Mouse (Mus musculus) erythroblast, embryonic 14.5 days (primary cell): ENCODE measurements around the gene Sft2d2. TPM values are rescaled to one million over a fixed set of nuclear protein-coding genes. Genes with fewer than 3 reads are reported as not detected.
A peak's percentile ranks its signal among the peaks of the same experiment; 100 is the strongest.

Experiments used
- H3K27me3 ChIP-seq: 2 replicates; pipeline ENCODE4 v1.6.1; 2012; ENCODE audit warnings: inconsistent platforms; ENCODE audit not compliant: control insufficient read depth
- H3K36me3 ChIP-seq: 2 replicates; pipeline ENCODE4 v1.6.1; 2012; ENCODE audit warnings: mild to moderate bottlenecking, inconsistent platforms; ENCODE audit not compliant: control insufficient read depth
- H3K4me1 ChIP-seq: 2 replicates; pipeline ENCODE4 v1.6.1; 2012; ENCODE audit warnings: inconsistent platforms; ENCODE audit not compliant: control insufficient read depth
- H3K4me3 ChIP-seq: replicated peaks from 2 replicates; pipeline ENCODE3; 2012; ENCODE audit warnings: moderate library complexity, mild to moderate bottlenecking, inconsistent platforms
- H3K9me3 ChIP-seq: 2 replicates; pipeline ENCODE4 v1.6.1; 2012; ENCODE audit warnings: low read length, inconsistent platforms, mixed read lengths; ENCODE audit not compliant: control insufficient read depth
- GATA1 ChIP-seq: IDR thresholded peaks from 2 replicates; pipeline ENCODE4 v1.6.1; 2012; ENCODE audit warnings: low read length, inconsistent platforms, mixed read lengths
- TAL1 ChIP-seq: IDR thresholded peaks from 3 replicates; pipeline ENCODE4 v1.6.1; 2012; ENCODE audit warnings: low read length, inconsistent platforms, mixed read lengths
- polyA plus RNA-seq: library from polyadenylated mRNA; stranded (reverse); fragments of >175 nt; gene quantifications from 2 replicates; pipeline ENCODE4 v1.2.3, GENCODE M21; 2012

The Sft2d2 gene
- polyA plus RNA-seq, 1 experiment, result 0.13 TPM

GRCm38 (mm10) chr1:165203488-165204035 lies 9.3 kb upstream of the Sft2d2 start:
- Histone ChIP-seq H3K36me3 (no peaks in the 10 kb centered on the region), H3K4me3 (no peak overlapping the region), H3K4me1 (peaks cover 3% of the 10 kb centered on the region; the same call in 1 of the 2 replicates), H3K27me3 (peaks cover 3% of the 10 kb centered on the region; the same call in 1 of the 2 replicates), H3K9me3 (no peaks in the 10 kb centered on the region)
- TF ChIP-seq TAL1, result no peak
- no peak for TF ChIP-seq GATA1

- Histone ChIP-seq H3K36me3 (no peaks in the 10 kb centered on the region), H3K4me1 (peaks cover 3% of the 10 kb centered on the region; the same call in 1 of the 2 replicates), H3K27me3 (peaks cover 5% of the 10 kb centered on the region; the same call in 1 of the 2 replicates), H3K4me3 (no peak overlapping the region), H3K9me3 (no peaks in the 10 kb centered on the region)
- no peak for TF ChIP-seq TAL1
- TF ChIP-seq GATA1, result no peak
These were observed 7.3 kb upstream of the Sft2d2 start for GRCm38 (mm10) chr1:165201445-165202012.

- no peak for TF ChIP-seq GATA1
- no peak overlapping the region for H3K4me3 ChIP-seq
- H3K27me3 ChIP-seq, result peaks cover 5% of the 10 kb centered on the region; the same call in 1 of the 2 replicates
- no peaks in the 10 kb centered on the region for H3K36me3 ChIP-seq
- no peaks in the 10 kb centered on the region for H3K9me3 ChIP-seq
- peaks cover 3% of the 10 kb centered on the region; the same call in 1 of the 2 replicates for H3K4me1 ChIP-seq
These were observed 6.5 kb upstream of the Sft2d2 start for GRCm38 (mm10) chr1:165200748-165201147.

GRCm38 (mm10) chr1:165199639-165200038 lies 5.4 kb upstream of the Sft2d2 start:
- Histone ChIP-seq H3K4me1 (peaks cover 13% of the 10 kb centered on the region), H3K4me3 (no peak overlapping the region), H3K27me3 (peaks cover 5% of the 10 kb centered on the region; the same call in 1 of the 2 replicates), H3K36me3 (no peaks in the 10 kb centered on the region), H3K9me3 (no peaks in the 10 kb centered on the region)
- TF ChIP-seq GATA1 (no peak), TAL1 (no peak)

- Histone ChIP-seq H3K27me3 (peaks cover 5% of the 10 kb centered on the region; the same call in 1 of the 2 replicates), H3K4me3 (no peak overlapping the region), H3K4me1 (peaks cover 19% of the 10 kb centered on the region), H3K9me3 (no peaks in the 10 kb centered on the region), H3K36me3 (no peaks in the 10 kb centered on the region)
- TF ChIP-seq GATA1, result no peak
- no peak for TF ChIP-seq TAL1
These were observed 4.7 kb upstream of the Sft2d2 start for GRCm38 (mm10) chr1:165198951-165199350.

- no peaks in the 10 kb centered on the region for H3K9me3 ChIP-seq
- TF ChIP-seq TAL1 (no peak), GATA1 (no peak)
- H3K4me3 ChIP-seq, result no peak overlapping the region
- H3K27me3 ChIP-seq, result peaks cover 5% of the 10 kb centered on the region; the same call in 1 of the 2 replicates
- H3K4me1 ChIP-seq, result peaks cover 30% of the 10 kb centered on the region
- no peaks in the 10 kb centered on the region for H3K36me3 ChIP-seq
These were observed 3.6 kb upstream of the Sft2d2 start for GRCm38 (mm10) chr1:165197875-165198274.

GRCm38 (mm10) chr1:165195396-165195960 lies 1.2 kb upstream of the Sft2d2 start:
- Histone ChIP-seq H3K4me3 (peak overlapping the region; percentile 86), H3K36me3 (no peaks in the 10 kb centered on the region), H3K27me3 (peaks cover 5% of the 10 kb centered on the region; the same call in 1 of the 2 replicates), H3K4me1 (peaks cover 37% of the 10 kb centered on the region), H3K9me3 (no peaks in the 10 kb centered on the region)
- no peak for TF ChIP-seq TAL1

- peaks cover 37% of the 10 kb centered on the region for H3K4me1 ChIP-seq
- TF ChIP-seq TAL1, result no peak
- no peak for TF ChIP-seq GATA1
These were observed 400 bp upstream of the Sft2d2 start for GRCm38 (mm10) chr1:165194662-165195013.

GRCm38 (mm10) chr1:165193426-165193825 lies 812 bp downstream of the Sft2d2 start:
- TF ChIP-seq GATA1, result no peak
- TF ChIP-seq TAL1, result no peak
- Histone ChIP-seq H3K36me3 (no peaks in the 10 kb centered on the region), H3K9me3 (no peaks in the 10 kb centered on the region)

More at GRCm38 (mm10) chr1:165194662-165195013, 400 bp upstream of the Sft2d2 start:
- Histone ChIP-seq H3K4me3 (peak overlapping the region; percentile 86), H3K27me3 (peaks cover 5% of the 10 kb centered on the region; the same call in 1 of the 2 replicates), H3K9me3 (no peaks in the 10 kb centered on the region), H3K36me3 (no peaks in the 10 kb centered on the region)

More at GRCm38 (mm10) chr1:165193426-165193825, 812 bp downstream of the Sft2d2 start:
- Histone ChIP-seq H3K4me3 (peak overlapping the region; percentile 86), H3K27me3 (peaks cover 2% of the 10 kb centered on the region; the same call in 1 of the 2 replicates), H3K4me1 (peaks cover 41% of the 10 kb centered on the region)
